17 mouse cellular contexts compared by ENCODE assay signal in genomic region chr4:100101844-100102243, GRCm38 (mm10). TPM values are rescaled to one million over a fixed set of nuclear protein-coding genes. Genes with fewer than 3 reads are reported as not detected.
A peak's percentile ranks its signal among the peaks of the same experiment; 100 is the strongest.
DNase-seq lines count a peak whose midpoint lies in the region; ATAC-seq and TF ChIP-seq lines count a peak whose summit lies in the region.
"Had no signal": no experiment of that assay in that cellular context is flagged by ENCODE, and none has a peak within 500 bp of the region (broad histone marks: within the 10 kb centered on the region; RNA-seq: fewer than 3 reads in every experiment).

No protein-coding gene starts in this region.

- H3K4me3 ChIP-seq in kidney, embryonic 14.5 days (ENCODE audit: low read length), result no peak overlapping the region
- no peak overlapping the region for H3K4me3 ChIP-seq in stomach, embryonic 15.5 days (replicated peaks)
- H3K4me3 ChIP-seq in stomach, postnatal 0 days (ENCODE audit: low read depth, low read length), result no peak overlapping the region
- H3K4me3 ChIP-seq in lung, embryonic 16.5 days (ENCODE audit: low read length), result no peak overlapping the region
- no peak overlapping the region for H3K4me3 ChIP-seq in hindbrain, postnatal 0 days (ENCODE audit: low read length)
- H3K4me3 ChIP-seq: gastrocnemius, adult 2 months; hindbrain, embryonic 15.5 days; midbrain, embryonic 10.5 days; neural tube, embryonic 13.5 days had no signal

- no peaks in the 10 kb centered on the region for H3K27me3 ChIP-seq in kidney, embryonic 14.5 days (ENCODE audit: control insufficient read depth, insufficient read depth, low read length)
- H3K27me3 ChIP-seq in stomach, embryonic 15.5 days (replicated peaks), result no peaks in the 10 kb centered on the region
- no peaks in the 10 kb centered on the region for H3K27me3 ChIP-seq in stomach, postnatal 0 days (ENCODE audit: control insufficient read depth, insufficient read depth, low read length)
- H3K27me3 ChIP-seq in lung, embryonic 16.5 days (ENCODE audit: control insufficient read depth, insufficient read depth, low read depth, low read length), result no peaks in the 10 kb centered on the region
- no peaks in the 10 kb centered on the region for H3K27me3 ChIP-seq in hindbrain, postnatal 0 days (ENCODE audit: insufficient read depth, low read length)

- H3K9ac ChIP-seq in kidney, embryonic 14.5 days (ENCODE audit: low read depth, low read length), result no peak overlapping the region
- H3K9ac ChIP-seq in stomach, embryonic 15.5 days, result no peak overlapping the region
- H3K9ac ChIP-seq in stomach, postnatal 0 days (ENCODE audit: low read length), result no peak overlapping the region
- no peak overlapping the region for H3K9ac ChIP-seq in lung, embryonic 16.5 days (ENCODE audit: low read length)
- H3K9ac ChIP-seq in hindbrain, postnatal 0 days (replicated peaks; ENCODE audit: low read length), result no peak overlapping the region
- H3K9ac ChIP-seq: hindbrain, embryonic 15.5 days; liver, postnatal 0 days; neural tube, embryonic 13.5 days had no signal

- no peak overlapping the region for H3K4me2 ChIP-seq in kidney, embryonic 14.5 days (replicated peaks; ENCODE audit: low read depth, low read length)
- H3K4me2 ChIP-seq in stomach, embryonic 15.5 days, result no peak overlapping the region
- H3K4me2 ChIP-seq in stomach, postnatal 0 days (replicated peaks; ENCODE audit: low read depth), result no peak overlapping the region
- no peak overlapping the region for H3K4me2 ChIP-seq in lung, embryonic 16.5 days (ENCODE audit: low read depth, low read length)
- H3K4me2 ChIP-seq in hindbrain, postnatal 0 days (ENCODE audit: low read depth, low read length), result no peak overlapping the region
- H3K4me2 ChIP-seq: hindbrain, embryonic 15.5 days; neural tube, embryonic 13.5 days had no signal

- no peak for ATAC-seq in kidney, embryonic 14.5 days (ENCODE audit: low FRiP score, low TSS enrichment)
- no peak for ATAC-seq in stomach, embryonic 15.5 days (ENCODE audit: insufficient read depth, low FRiP score, low read depth)
- no peak for ATAC-seq in stomach, postnatal 0 days (ENCODE audit: low FRiP score, low TSS enrichment)
- peak; percentile 92 for ATAC-seq in lung, embryonic 16.5 days (ENCODE audit: low read depth)
- ATAC-seq in megakaryocyte progenitor cell, adult 5-6 weeks (replicated peaks; ENCODE audit: poor library complexity), result no peak
- no peak for ATAC-seq in hindbrain, postnatal 0 days
- ATAC-seq: intestine, postnatal 0 days; liver, postnatal 0 days had no signal

- no peaks in the 10 kb centered on the region for H3K36me3 ChIP-seq in kidney, embryonic 14.5 days (ENCODE audit: control insufficient read depth, insufficient read depth, low read length)
- H3K36me3 ChIP-seq in stomach, embryonic 15.5 days, result no peaks in the 10 kb centered on the region
- H3K36me3 ChIP-seq in stomach, postnatal 0 days (ENCODE audit: control insufficient read depth, insufficient read depth, low read length), result no peaks in the 10 kb centered on the region
- no peaks in the 10 kb centered on the region for H3K36me3 ChIP-seq in lung, embryonic 16.5 days (ENCODE audit: control insufficient read depth, insufficient read depth, low read length)
- H3K36me3 ChIP-seq in hindbrain, postnatal 0 days (ENCODE audit: insufficient read depth, low read length), result no peaks in the 10 kb centered on the region
- H3K36me3 ChIP-seq: hindbrain, embryonic 15.5 days; midbrain, embryonic 10.5 days; neural tube, embryonic 13.5 days had no signal

- no peaks in the 10 kb centered on the region for H3K9me3 ChIP-seq in kidney, embryonic 14.5 days (ENCODE audit: control insufficient read depth, low read length)
- H3K9me3 ChIP-seq in stomach, embryonic 15.5 days, result no peaks in the 10 kb centered on the region
- H3K9me3 ChIP-seq in stomach, postnatal 0 days (ENCODE audit: control insufficient read depth, low read length), result no peaks in the 10 kb centered on the region
- no peaks in the 10 kb centered on the region for H3K9me3 ChIP-seq in lung, embryonic 16.5 days (ENCODE audit: control insufficient read depth, low read length)
- no peaks in the 10 kb centered on the region for H3K9me3 ChIP-seq in hindbrain, postnatal 0 days (ENCODE audit: low read length)
- H3K9me3 ChIP-seq: hindbrain, embryonic 15.5 days; midbrain, embryonic 10.5 days had no signal

- H3K4me1 ChIP-seq in kidney, embryonic 14.5 days (ENCODE audit: control insufficient read depth, insufficient read depth, low read length), result peaks cover 36% of the 10 kb centered on the region
- 0 out of 2 replicates have a peak, but pooled peaks cover 17% of the 10 kb centered on the region for H3K4me1 ChIP-seq in stomach, embryonic 15.5 days
- no peaks in the 10 kb centered on the region; the same call in 1 of the 2 replicates for H3K4me1 ChIP-seq in stomach, postnatal 0 days (replicated peaks; ENCODE audit: control insufficient read depth, insufficient read depth)
- H3K4me1 ChIP-seq in lung, embryonic 16.5 days (replicated peaks; ENCODE audit: control insufficient read depth, insufficient read depth, low read length), result peaks cover 66% of the 10 kb centered on the region
- peaks cover 10% of the 10 kb centered on the region; the same call in 1 of the 2 replicates for H3K4me1 ChIP-seq in hindbrain, postnatal 0 days (ENCODE audit: insufficient read depth, low read length)

- no peak for DNase-seq in kidney, adult 11 months
- no peak for DNase-seq in stomach, postnatal 0 days (ENCODE audit: low spot score)
- DNase-seq in hindbrain, postnatal 0 days (ENCODE audit: low spot score), result no peak
- DNase-seq: adrenal gland, postnatal 10 days; cerebellum, adult 11-12 months; cerebellum, postnatal 25 days; gastrocnemius, adult 2 months; liver; liver, postnatal 0 days had no signal

- 50% methylated on average over 5 of the region's 5 CpGs for WGBS in kidney, embryonic 14.5 days
- WGBS in stomach, embryonic 15.5 days, result 51% methylated on average over 5 of the region's 5 CpGs
- 44% methylated on average over 5 of the region's 5 CpGs for WGBS in stomach, postnatal 0 days
- WGBS in lung, embryonic 16.5 days, result 22% methylated on average over 5 of the region's 5 CpGs
- 70% methylated on average over 5 of the region's 5 CpGs for WGBS in hindbrain, postnatal 0 days

- no peak for TF ChIP-seq CTCF in stomach, postnatal 0 days (IDR thresholded peaks at IDR 0.05; ENCODE audit: low read depth)
- TF ChIP-seq CTCF in hindbrain, postnatal 0 days (IDR thresholded peaks at IDR 0.05; ENCODE audit: low read depth), result no peak

- peak overlapping the region; percentile 74; the same call in 1 of the 2 replicates for H3K27ac ChIP-seq in kidney, embryonic 14.5 days (ENCODE audit: low read depth, low read length)
- 0 out of 2 replicates have a peak overlapping the region, but pooled peaks have one; percentile 36 for H3K27ac ChIP-seq in stomach, embryonic 15.5 days
- no peak overlapping the region for H3K27ac ChIP-seq in stomach, postnatal 0 days (replicated peaks)
- H3K27ac ChIP-seq in lung, embryonic 16.5 days (ENCODE audit: low read length), result peak overlapping the region; percentile 92
- H3K27ac ChIP-seq in hindbrain, postnatal 0 days, result no peak overlapping the region
- H3K27ac ChIP-seq: hindbrain, embryonic 15.5 days; midbrain, embryonic 10.5 days; neural tube, embryonic 13.5 days had no signal

- TF ChIP-seq EP300 in stomach, postnatal 0 days (optimal IDR thresholded peaks at IDR 0.05), result no peak

RNA-seq across cellular contexts. Expression of gene Ror1, which starts 6.3 kb away (rescaled TPM):
- polyA plus RNA-seq in kidney, embryonic 14.5 days (2014; fragmentation: Nextera tagmentation; extraction: Ambion mirVana), result 11.3 and 12.8 TPM in 2 replicates
- 9.4 and 11.7 TPM in 2 replicates for polyA plus RNA-seq in stomach, embryonic 15.5 days (2015; fragmentation: Nextera tagmentation; extraction: Ambion mirVana)
- 2.6 and 3.1 TPM in 2 replicates for polyA plus RNA-seq in stomach, postnatal 0 days (2015; fragmentation: Nextera tagmentation; extraction: Ambion mirVana)
- polyA plus RNA-seq in lung, embryonic 16.5 days (2015; fragmentation: Nextera tagmentation; extraction: Ambion mirVana), result 11.7 and 13.0 TPM in 2 replicates
- not detected in 2 replicates for total RNA-seq in megakaryocyte progenitor cell, adult 5-6 weeks (2015)
- total RNA-seq in megakaryocyte progenitor cell, adult 5-6 weeks (2017), result not detected in 2 replicates
- 5.4 and 5.8 TPM in 2 replicates for total RNA-seq in hindbrain, postnatal 0 days (2014; rRNA removed)
- polyA plus RNA-seq in hindbrain, postnatal 0 days (2015; fragmentation: Nextera tagmentation; extraction: Ambion mirVana), result 1.9 and 2.0 TPM in 2 replicates

Comparison
In these comparisons a context has a peak if more than half of its experiments do, and no peak if none do; other contexts are left out.
1. H3K27ac ChIP-seq: peak in kidney, embryonic 14.5 days (single experiment), stomach, embryonic 15.5 days (single experiment) and lung, embryonic 16.5 days (single experiment); none in stomach, postnatal 0 days (single experiment) and hindbrain, postnatal 0 days (single experiment).